Mouse (Mus musculus): ENCODE results near the gene Hip1. TPM values are rescaled to one million over a fixed set of nuclear protein-coding genes. Genes with fewer than 3 reads are reported as not detected.
"Not testable (repeated sequence)": the region's sequence is repeated elsewhere in the genome, so short reads cannot be mapped to it uniquely, and the experiment has no call there.

Gene Hip1
- polyA plus RNA-seq, 1 experiment from 2014 or later, result 45.2 TPM

DNA sequence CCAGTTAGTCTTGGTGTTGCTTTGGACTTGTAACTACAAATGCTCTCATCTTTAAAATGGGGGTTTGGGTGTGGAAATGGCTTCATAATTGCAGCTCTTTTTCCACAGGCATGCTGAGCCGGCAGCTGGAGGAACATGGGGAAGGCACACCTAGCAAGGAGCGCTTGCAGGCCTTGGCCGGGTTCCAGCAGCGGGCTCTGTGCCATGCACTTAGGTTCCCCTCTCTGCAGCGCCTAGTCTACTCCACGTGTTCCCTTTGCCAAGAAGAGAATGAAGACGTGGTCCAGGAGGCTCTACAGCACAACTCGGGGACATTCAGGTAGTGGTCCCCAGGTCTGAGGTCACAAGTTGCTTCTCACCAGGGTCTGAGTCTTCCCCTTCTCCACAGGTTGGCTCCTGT is 169.8 kb downstream of the Hip1 start:
- WGBS, result 81% methylated on average over 8 of the region's 8 CpGs
- ATAC-seq (replicated peaks; ENCODE audit: low FRiP score), result no peak
- Histone ChIP-seq H3K27ac (no peak overlapping the region), H3K9ac (no peak overlapping the region), H3K4me1 (peaks cover 11% of the 10 kb centered on the region), H3K4me3 (replicated peaks) (no peak overlapping the region), H3K4me2 (no peak overlapping the region), H3K36me3 (peaks cover 88% of the 10 kb centered on the region), H3K27me3 (no peaks in the 10 kb centered on the region), H3K9me3 (replicated peaks) (no peaks in the 10 kb centered on the region)

DNA sequence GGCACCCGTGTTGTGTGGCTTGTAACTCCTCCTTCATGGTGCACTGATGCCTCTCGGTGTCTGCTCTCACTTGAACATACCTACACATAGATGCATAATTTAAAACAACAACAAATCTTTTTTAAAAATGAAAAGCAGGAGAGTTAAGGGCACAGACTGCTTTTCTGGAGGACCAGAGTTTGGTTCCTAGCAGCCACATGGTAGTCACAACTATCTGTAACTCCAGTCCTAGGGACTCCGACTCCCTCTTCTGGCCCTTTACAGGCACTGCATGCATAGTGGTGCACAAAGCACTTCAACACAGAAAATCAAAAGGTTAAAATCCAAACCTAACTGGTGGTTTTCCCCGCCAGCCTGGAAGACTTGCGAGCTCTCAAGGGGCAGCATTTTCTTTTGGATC is 171.3 kb downstream of the Hip1 start:
- peaks cover 18% of the 10 kb centered on the region for H3K4me1 ChIP-seq
- H3K27me3 ChIP-seq, result no peaks in the 10 kb centered on the region
- WGBS, result 97% methylated on average over 5 of the region's 5 CpGs
- peaks cover 72% of the 10 kb centered on the region for H3K36me3 ChIP-seq
- no peak overlapping the region for H3K4me3 ChIP-seq (replicated peaks)
- H3K9me3 ChIP-seq (replicated peaks), result no peaks in the 10 kb centered on the region
- no peak overlapping the region for H3K4me2 ChIP-seq
- no peak overlapping the region for H3K9ac ChIP-seq
- no peak overlapping the region for H3K27ac ChIP-seq
- ATAC-seq (replicated peaks; ENCODE audit: low FRiP score), result no peak

DNA sequence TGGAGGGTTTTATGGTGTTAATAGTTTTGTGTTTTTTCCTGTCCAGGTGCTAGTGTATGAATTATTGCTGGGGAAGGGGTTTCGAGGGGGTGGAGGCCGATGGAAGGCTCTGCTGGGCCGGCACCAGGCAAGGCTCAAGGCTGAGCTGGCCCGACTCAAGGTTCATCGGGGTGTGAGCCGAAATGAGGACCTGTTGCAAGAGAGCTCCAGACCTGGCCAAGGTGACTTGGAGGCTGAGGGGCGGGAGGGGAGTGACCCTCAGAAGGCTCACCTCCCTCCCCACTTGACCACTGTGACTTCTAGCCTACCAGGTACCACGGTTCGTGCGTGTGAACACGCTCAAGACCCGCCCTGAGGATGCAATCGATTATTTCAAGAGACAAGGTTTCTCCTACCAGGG is 173.7 kb downstream of the Hip1 start:
- Histone ChIP-seq H3K36me3 (peaks cover 48% of the 10 kb centered on the region), H3K27ac (no peak overlapping the region), H3K4me1 (peaks cover 18% of the 10 kb centered on the region), H3K9me3 (replicated peaks) (no peaks in the 10 kb centered on the region), H3K4me2 (0 out of 2 replicates have a peak overlapping the region, but pooled peaks have one; percentile 86), H3K9ac (peak overlapping the region; percentile 90; the same call in 1 of the 2 replicates), H3K4me3 (replicated peaks) (peak overlapping the region; percentile 98; the same call in 1 of the 2 replicates), H3K27me3 (no peaks in the 10 kb centered on the region)
- ATAC-seq (replicated peaks; ENCODE audit: low FRiP score), result no peak
- 92% methylated on average over 13 of the region's 13 CpGs for WGBS

- H3K4me2 ChIP-seq, result peak within 1 kb of the TSS; percentile 86
- peaks cover 36% of the 10 kb centered on the region for H3K36me3 ChIP-seq
- peak within 1 kb of the TSS; percentile 90 for H3K9ac ChIP-seq
- WGBS, result under 1% methylated on average over 64 of the region's 64 CpGs
- H3K4me3 ChIP-seq (replicated peaks), result peak within 1 kb of the TSS; percentile 98
- H3K9me3 ChIP-seq (replicated peaks), result no peaks in the 10 kb centered on the region
- H3K4me1 ChIP-seq, result peaks cover 18% of the 10 kb centered on the region
- H3K27me3 ChIP-seq, result no peaks in the 10 kb centered on the region
- ATAC-seq (replicated peaks; ENCODE audit: low FRiP score), result peak; percentile 79
- H3K27ac ChIP-seq, result peak within 1 kb of the TSS; percentile 90
Observed at GRCm38 (mm10) chr5:135369787-135370654, 174.9 kb downstream of the Hip1 start, which contains the start of gene Nsun5. TSS of gene Nsun5 (plus strand) at chr5:135369953.

DNA sequence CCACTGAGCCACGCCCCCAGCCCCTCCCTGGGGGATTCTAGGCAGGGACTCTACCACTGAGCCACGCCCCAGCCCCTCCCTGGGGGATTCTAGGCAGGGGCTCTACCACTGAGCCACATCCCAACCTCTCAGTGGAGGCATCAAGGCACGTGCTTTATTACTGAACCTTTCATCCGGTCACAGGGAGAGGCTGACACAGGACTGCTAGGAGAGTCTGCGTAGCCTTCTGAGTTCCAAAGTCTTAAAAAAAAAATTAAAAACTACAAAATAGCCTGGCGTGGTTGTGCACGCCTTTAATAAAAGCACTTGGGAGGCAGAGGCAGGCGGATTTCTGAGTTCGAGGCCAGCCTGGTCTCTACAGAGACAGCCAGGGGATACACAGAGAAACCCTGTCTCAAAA is 175.7 kb downstream of the Hip1 start:
- H3K4me1 ChIP-seq, result peaks cover 18% of the 10 kb centered on the region
- H3K4me3 ChIP-seq (replicated peaks), result peak overlapping the region; percentile 98
- H3K9me3 ChIP-seq (replicated peaks); H3K27me3 ChIP-seq; ATAC-seq (replicated peaks; ENCODE audit: low FRiP score): not testable (repeated sequence)
- peak overlapping the region; percentile 90 for H3K9ac ChIP-seq
- 57% methylated on average over 9 of the region's 9 CpGs for WGBS
- H3K4me2 ChIP-seq, result peak overlapping the region; percentile 86
- H3K27ac ChIP-seq, result peak overlapping the region; percentile 90
- peaks cover 28% of the 10 kb centered on the region for H3K36me3 ChIP-seq

- Histone ChIP-seq H3K27me3 (peaks cover 4% of the 10 kb centered on the region; the same call in 1 of the 2 replicates), H3K4me2 (no peak overlapping the region), H3K9ac (no peak overlapping the region), H3K27ac (no peak overlapping the region), H3K4me3 (replicated peaks) (no peak overlapping the region), H3K4me1 (peaks cover 18% of the 10 kb centered on the region), H3K36me3 (peaks cover 19% of the 10 kb centered on the region), H3K9me3 (replicated peaks) (no peaks in the 10 kb centered on the region)
- ATAC-seq (replicated peaks; ENCODE audit: low FRiP score), result no peak
- 79% methylated on average over 6 of the region's 6 CpGs for WGBS
Observed at GRCm38 (mm10) chr5:135368312-135368711, 176.6 kb downstream of the Hip1 start.

GRCm38 (mm10) chr5:135367841-135368240 is 177.1 kb downstream of the Hip1 start:
- no peak overlapping the region for H3K4me2 ChIP-seq
- 58% methylated on average over 6 of the region's 6 CpGs for WGBS
- H3K27me3 ChIP-seq, result peaks cover 4% of the 10 kb centered on the region; the same call in 1 of the 2 replicates
- no peaks in the 10 kb centered on the region for H3K9me3 ChIP-seq (replicated peaks)
- ATAC-seq (replicated peaks; ENCODE audit: low FRiP score), result no peak
- H3K4me1 ChIP-seq, result peaks cover 18% of the 10 kb centered on the region
- H3K27ac ChIP-seq, result no peak overlapping the region
- no peak overlapping the region for H3K9ac ChIP-seq
- H3K36me3 ChIP-seq, result peaks cover 16% of the 10 kb centered on the region
- H3K4me3 ChIP-seq (replicated peaks), result no peak overlapping the region

DNA sequence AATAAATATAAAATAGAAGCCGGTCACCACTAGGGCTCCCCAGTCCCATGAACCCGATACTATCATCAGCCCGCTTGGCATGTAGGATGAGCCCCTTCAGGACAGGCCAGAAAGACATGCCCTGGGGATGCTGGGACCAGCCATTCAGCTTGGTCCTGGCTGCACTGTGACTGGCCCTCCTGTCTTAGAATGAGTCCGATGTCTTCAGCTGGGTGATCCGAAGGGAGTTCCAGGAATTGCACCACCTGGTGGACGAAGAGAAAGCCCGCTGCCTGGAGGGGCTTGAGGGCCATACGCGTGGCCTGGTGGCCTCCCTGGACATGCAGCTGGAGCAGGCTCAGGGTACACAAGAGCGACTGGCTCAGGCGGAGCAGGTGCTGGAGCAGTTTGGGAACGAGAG is 181.4 kb downstream of the Hip1 start:
- WGBS, result 28% methylated on average over 12 of the region's 12 CpGs
- peaks cover 4% of the 10 kb centered on the region; the same call in 1 of the 2 replicates for H3K27me3 ChIP-seq
- H3K4me3 ChIP-seq (replicated peaks), result no peak overlapping the region
- no peaks in the 10 kb centered on the region for H3K4me1 ChIP-seq
- 0 out of 2 replicates have a peak, but pooled peaks have one; percentile 25 for ATAC-seq (replicated peaks; ENCODE audit: low FRiP score)
- H3K9ac ChIP-seq, result no peak overlapping the region
- H3K36me3 ChIP-seq, result no peaks in the 10 kb centered on the region
- no peaks in the 10 kb centered on the region for H3K9me3 ChIP-seq (replicated peaks)
- H3K27ac ChIP-seq, result no peak overlapping the region
- H3K4me2 ChIP-seq, result no peak overlapping the region

GRCm38 (mm10) chr5:135362572-135362971 is 182.3 kb downstream of the Hip1 start:
- H3K4me2 ChIP-seq, result no peak overlapping the region
- H3K36me3 ChIP-seq, result no peaks in the 10 kb centered on the region
- 90% methylated on average over 3 of the region's 3 CpGs for WGBS
- H3K9me3 ChIP-seq (replicated peaks), result 0 out of 2 replicates have a peak, but pooled peaks cover 2% of the 10 kb centered on the region
- ATAC-seq (replicated peaks; ENCODE audit: low FRiP score), result no peak
- no peak overlapping the region for H3K27ac ChIP-seq
- peaks cover 4% of the 10 kb centered on the region; the same call in 1 of the 2 replicates for H3K27me3 ChIP-seq
- no peak overlapping the region for H3K4me3 ChIP-seq (replicated peaks)
- H3K9ac ChIP-seq, result no peak overlapping the region
- no peaks in the 10 kb centered on the region for H3K4me1 ChIP-seq

- Histone ChIP-seq H3K27me3 (peaks cover 4% of the 10 kb centered on the region; the same call in 1 of the 2 replicates), H3K4me1 (no peaks in the 10 kb centered on the region), H3K36me3 (no peaks in the 10 kb centered on the region), H3K9me3 (replicated peaks) (0 out of 2 replicates have a peak, but pooled peaks cover 3% of the 10 kb centered on the region), H3K4me2 (no peak overlapping the region), H3K4me3 (replicated peaks) (no peak overlapping the region), H3K27ac (no peak overlapping the region), H3K9ac (no peak overlapping the region)
- 87% methylated on average over 2 of the region's 2 CpGs for WGBS
- no peak for ATAC-seq (replicated peaks; ENCODE audit: low FRiP score)
Observed at GRCm38 (mm10) chr5:135359772-135360171, 185.1 kb downstream of the Hip1 start.

DNA sequence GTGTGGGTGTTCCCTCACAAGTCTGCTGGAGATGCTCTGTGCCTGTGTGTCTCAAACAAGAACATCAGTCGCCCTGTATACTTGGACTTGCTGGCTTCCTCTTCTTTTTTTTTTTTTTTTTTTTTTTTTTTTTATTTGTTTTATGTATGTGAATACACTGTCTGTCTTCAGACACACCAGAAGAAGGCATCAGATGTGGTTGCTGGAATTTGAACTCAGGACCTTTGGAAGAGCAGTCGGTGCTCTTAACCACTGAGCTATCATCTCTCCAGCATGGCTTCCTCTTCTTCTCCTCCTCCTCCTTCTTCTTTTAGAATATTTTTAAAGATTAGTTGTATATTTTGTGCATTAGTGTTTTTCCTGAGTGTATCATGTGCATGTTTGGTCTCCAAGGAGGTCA is 187.4 kb downstream of the Hip1 start:
- peaks cover 16% of the 10 kb centered on the region for H3K27me3 ChIP-seq
- no peaks in the 10 kb centered on the region for H3K4me1 ChIP-seq
- no peak overlapping the region for H3K27ac ChIP-seq
- 88% methylated on average over 2 of the region's 2 CpGs for WGBS
- no peak overlapping the region for H3K9ac ChIP-seq
- H3K4me3 ChIP-seq (replicated peaks), result no peak overlapping the region
- no peak; the same call in 1 of the 2 replicates for ATAC-seq (replicated peaks; ENCODE audit: low FRiP score)
- no peaks in the 10 kb centered on the region for H3K36me3 ChIP-seq
- 0 out of 2 replicates have a peak, but pooled peaks cover 3% of the 10 kb centered on the region for H3K9me3 ChIP-seq (replicated peaks)
- H3K4me2 ChIP-seq, result no peak overlapping the region
